Mouse (Mus musculus): ENCODE data around the gene 2310033P09Rik. TPM values are rescaled to one million over a fixed set of nuclear protein-coding genes. Genes with fewer than 3 reads are reported as not detected.

The 2310033P09Rik gene
- total and polyA plus RNA-seq, 2 experiments from 2014 or later = 6.9 to 27.6 TPM

DNA sequence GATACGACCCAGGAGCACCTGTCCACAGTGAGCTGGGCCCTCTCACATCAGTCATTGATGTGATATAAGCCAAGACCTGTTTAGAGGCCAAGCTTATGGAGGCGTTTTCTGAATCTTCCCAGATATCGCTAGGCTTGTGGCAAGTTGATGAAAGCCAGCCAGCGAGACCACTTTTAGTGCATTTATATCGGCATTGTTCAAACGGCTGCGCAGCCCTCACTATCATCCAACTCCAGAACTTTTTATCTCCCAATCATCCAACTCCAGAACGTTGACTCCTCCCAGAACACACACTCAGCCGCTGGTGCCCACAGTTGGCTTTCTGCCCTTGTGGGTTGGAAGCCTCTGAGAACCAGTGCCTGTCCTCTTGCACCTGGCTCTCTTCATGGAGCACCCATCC is 43.7 kb upstream of the 2310033P09Rik start:
- ATAC-seq = no peak
- H3K27ac ChIP-seq (ENCODE audit: low read depth, low read length) = no peak overlapping the region
- no peak for DNase-seq
- no peaks in the 10 kb centered on the region for H3K9me3 ChIP-seq (ENCODE audit: low read length)
- H3K4me1 ChIP-seq (ENCODE audit: insufficient read depth) = peaks cover 16% of the 10 kb centered on the region
- peak overlapping the region; percentile 64; the same call in 1 of the 2 replicates for H3K4me2 ChIP-seq (ENCODE audit: low read depth)
- no peaks in the 10 kb centered on the region for H3K36me3 ChIP-seq (ENCODE audit: insufficient read depth)
- no peak overlapping the region for H3K9ac ChIP-seq
- no peaks in the 10 kb centered on the region for H3K27me3 ChIP-seq (ENCODE audit: insufficient read depth, low read length)
- 88% methylated on average over 9 of the region's 9 CpGs for WGBS
- no peak for TF ChIP-seq CTCF (IDR thresholded peaks at IDR 0.05; ENCODE audit: low read depth)
- H3K4me3 ChIP-seq (ENCODE audit: low read depth, low read length) = no peak overlapping the region

DNA sequence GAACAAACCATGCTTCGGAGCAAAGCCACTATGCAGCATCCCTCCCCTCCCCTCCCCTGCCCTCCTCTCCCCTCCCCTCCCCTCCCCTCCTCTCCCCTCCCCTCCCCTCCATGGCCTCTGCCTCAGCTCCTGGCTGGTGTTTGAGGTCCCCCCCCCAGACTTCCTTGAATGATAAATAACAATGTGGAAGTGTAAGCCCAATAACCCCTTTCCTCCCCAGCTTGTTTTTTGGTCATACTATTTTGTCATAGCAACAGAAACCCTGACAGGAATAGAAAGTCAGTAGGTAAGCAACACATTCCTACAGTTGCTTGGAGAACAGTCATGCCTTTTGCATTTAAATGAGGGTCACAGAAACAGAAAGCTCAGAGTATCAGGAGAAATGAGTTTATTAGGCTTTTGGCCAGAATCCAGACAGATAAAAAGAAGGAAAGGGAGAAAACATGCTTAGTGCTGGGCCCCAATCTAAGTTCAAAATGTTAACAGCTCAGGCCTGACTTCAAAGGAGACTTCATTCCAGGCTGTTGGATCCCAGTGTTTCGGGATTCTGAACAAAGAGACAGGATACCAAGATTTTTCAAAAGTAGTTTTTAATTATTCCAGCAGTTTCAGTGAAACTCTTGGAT is 42.4 kb upstream of the 2310033P09Rik start:
- no peak for DNase-seq
- H3K27ac ChIP-seq (ENCODE audit: low read depth, low read length) = no peak overlapping the region
- TF ChIP-seq CTCF (IDR thresholded peaks at IDR 0.05; ENCODE audit: low read depth) = no peak
- H3K9me3 ChIP-seq (ENCODE audit: low read length) = no peaks in the 10 kb centered on the region
- H3K4me1 ChIP-seq (ENCODE audit: insufficient read depth) = peaks cover 16% of the 10 kb centered on the region
- no peak overlapping the region for H3K9ac ChIP-seq
- ATAC-seq = no peak
- H3K27me3 ChIP-seq (ENCODE audit: insufficient read depth, low read length) = no peaks in the 10 kb centered on the region
- no peak overlapping the region for H3K4me3 ChIP-seq (ENCODE audit: low read depth, low read length)
- 39% methylated on average over 2 of the region's 2 CpGs for WGBS
- no peaks in the 10 kb centered on the region for H3K36me3 ChIP-seq (ENCODE audit: insufficient read depth)
- no peak overlapping the region for H3K4me2 ChIP-seq (ENCODE audit: low read depth)

DNA sequence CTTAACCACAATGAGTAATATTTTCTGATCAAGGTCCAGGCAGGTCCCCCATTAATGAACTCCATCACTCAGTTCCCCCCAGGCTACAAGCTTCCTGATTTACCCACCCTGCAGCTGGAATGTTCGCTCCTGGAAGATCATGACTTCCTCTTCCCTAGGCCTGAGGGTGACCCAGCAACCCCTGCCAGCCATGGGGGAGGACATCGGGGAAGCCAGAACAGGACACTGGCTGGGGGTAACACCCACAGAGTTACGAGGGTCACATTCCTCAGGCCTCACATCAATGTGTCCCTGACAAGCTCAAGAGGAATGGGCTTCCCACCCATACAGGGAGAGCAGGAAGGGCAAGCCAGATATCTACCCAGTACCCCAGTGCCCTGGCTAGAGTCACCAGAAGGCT is 38.3 kb upstream of the 2310033P09Rik start:
- DNase-seq = no peak
- H3K4me1 ChIP-seq (ENCODE audit: insufficient read depth) = no peaks in the 10 kb centered on the region
- H3K27ac ChIP-seq (ENCODE audit: low read depth, low read length) = no peak overlapping the region
- 79% methylated on average over 3 of the region's 3 CpGs for whole genome bisulfite sequencing
- H3K9me3 ChIP-seq (ENCODE audit: low read length) = no peaks in the 10 kb centered on the region
- no peak overlapping the region for H3K9ac ChIP-seq
- no peak for ATAC-seq
- H3K4me3 ChIP-seq (ENCODE audit: low read depth, low read length) = no peak overlapping the region
- no peak overlapping the region for H3K4me2 ChIP-seq (ENCODE audit: low read depth)
- no peak for TF ChIP-seq CTCF (IDR thresholded peaks at IDR 0.05; ENCODE audit: low read depth)
- no peaks in the 10 kb centered on the region for H3K36me3 ChIP-seq (ENCODE audit: insufficient read depth)
- H3K27me3 ChIP-seq (ENCODE audit: insufficient read depth, low read length) = peaks cover 7% of the 10 kb centered on the region

DNA sequence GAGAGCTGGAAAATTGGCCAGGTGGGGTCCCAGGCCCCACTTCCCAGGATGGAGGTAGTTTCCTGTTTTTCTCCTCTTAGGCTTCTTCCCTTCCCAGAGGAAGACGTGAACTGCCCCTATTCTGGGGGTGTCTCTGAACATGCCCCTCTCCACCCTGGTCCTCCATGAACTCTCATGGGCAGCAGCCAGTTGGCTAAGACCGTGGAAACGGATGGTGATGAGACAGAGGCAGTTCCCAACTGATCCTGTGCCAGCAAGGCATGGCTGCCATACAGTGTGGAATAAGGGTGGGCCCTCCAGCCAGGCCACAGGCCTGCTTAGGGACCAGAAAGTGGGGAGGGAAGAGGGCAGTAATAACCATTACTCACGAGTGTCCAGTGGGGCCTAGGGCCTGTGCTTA is 37.6 kb upstream of the 2310033P09Rik start:
- DNase-seq (no peak), ATAC-seq (no peak)
- no peak overlapping the region for H3K4me2 ChIP-seq (ENCODE audit: low read depth)
- H3K36me3 ChIP-seq (ENCODE audit: insufficient read depth) = no peaks in the 10 kb centered on the region
- no peaks in the 10 kb centered on the region for H3K4me1 ChIP-seq (ENCODE audit: insufficient read depth)
- TF ChIP-seq CTCF (IDR thresholded peaks at IDR 0.05; ENCODE audit: low read depth) = no peak
- H3K9ac ChIP-seq = no peak overlapping the region
- H3K27ac ChIP-seq (ENCODE audit: low read depth, low read length) = no peak overlapping the region
- 69% methylated on average over 4 of the region's 4 CpGs for WGBS
- no peaks in the 10 kb centered on the region for H3K9me3 ChIP-seq (ENCODE audit: low read length)
- no peak overlapping the region for H3K4me3 ChIP-seq (ENCODE audit: low read depth, low read length)
- H3K27me3 ChIP-seq (ENCODE audit: insufficient read depth, low read length) = peaks cover 15% of the 10 kb centered on the region

DNA sequence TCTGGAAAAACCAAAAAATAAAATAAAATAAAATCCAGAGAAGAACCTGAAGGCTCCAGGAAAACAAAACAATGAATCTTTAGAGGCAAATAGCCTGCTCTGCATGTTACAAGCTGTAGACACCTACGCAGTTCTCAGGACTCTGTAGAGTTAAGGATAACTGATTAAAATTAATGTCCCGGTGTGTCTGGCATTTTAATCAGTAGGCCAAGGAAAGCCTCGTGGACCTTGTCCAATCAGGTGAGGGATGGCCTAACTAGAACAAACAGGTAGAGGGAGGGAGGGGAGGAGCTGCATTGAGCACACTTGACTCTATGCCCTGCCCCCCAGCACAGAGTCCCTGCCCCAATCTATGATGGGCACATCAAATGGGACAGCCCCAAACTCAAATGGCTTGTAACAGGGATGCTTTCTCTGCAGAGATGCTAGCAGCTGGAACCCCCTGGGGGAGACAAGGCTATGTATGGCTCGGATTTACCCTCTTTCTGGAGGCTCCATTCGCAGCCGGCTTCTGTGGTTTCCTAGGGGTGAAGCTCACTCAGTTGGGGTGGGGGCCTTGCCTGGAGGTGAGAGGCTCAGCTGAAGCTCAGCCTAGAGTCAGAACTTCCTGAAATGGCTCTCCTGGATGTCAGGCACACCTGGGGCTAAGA is 33.8 kb upstream of the 2310033P09Rik start:
- Histone ChIP-seq H3K4me2 (ENCODE audit: low read depth) (no peak overlapping the region), H3K9ac (no peak overlapping the region), H3K27ac (ENCODE audit: low read depth, low read length) (no peak overlapping the region), H3K4me1 (ENCODE audit: insufficient read depth) (no peaks in the 10 kb centered on the region), H3K36me3 (ENCODE audit: insufficient read depth) (no peaks in the 10 kb centered on the region), H3K27me3 (ENCODE audit: insufficient read depth, low read length) (peaks cover 45% of the 10 kb centered on the region), H3K4me3 (ENCODE audit: low read depth, low read length) (no peak overlapping the region), H3K9me3 (ENCODE audit: low read length) (no peaks in the 10 kb centered on the region)
- WGBS = 63% methylated on average over 6 of the region's 6 CpGs
- no peak for DNase-seq
- ATAC-seq = no peak
- TF ChIP-seq CTCF (IDR thresholded peaks at IDR 0.05; ENCODE audit: low read depth) = no peak

DNA sequence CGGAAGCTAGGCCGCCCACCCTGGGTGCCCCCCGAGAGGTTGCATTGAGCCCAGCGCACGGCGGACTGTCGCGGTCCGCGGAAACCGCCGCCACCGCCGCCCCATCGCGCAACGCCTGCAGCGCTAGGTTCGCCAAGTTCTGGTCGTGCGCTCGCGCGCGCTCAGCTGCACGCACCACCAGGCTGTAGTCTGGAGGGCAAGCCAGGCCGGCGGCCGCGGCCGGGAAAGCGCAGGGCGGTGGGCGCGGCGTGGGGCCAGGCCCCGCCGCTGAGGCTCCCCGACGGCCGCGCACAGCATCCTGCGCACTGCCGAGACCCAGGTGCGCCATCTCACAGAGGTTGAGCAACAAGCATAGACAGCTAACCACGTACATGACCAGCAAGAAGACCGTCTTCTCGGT is 31.6 kb upstream of the 2310033P09Rik start:
- H3K27ac ChIP-seq (ENCODE audit: low read depth, low read length) = no peak overlapping the region
- H3K36me3 ChIP-seq (ENCODE audit: insufficient read depth) = no peaks in the 10 kb centered on the region
- WGBS = 5% methylated on average over 48 of the region's 48 CpGs
- no peaks in the 10 kb centered on the region for H3K9me3 ChIP-seq (ENCODE audit: low read length)
- H3K9ac ChIP-seq = no peak overlapping the region
- no peak for ATAC-seq
- peaks cover 45% of the 10 kb centered on the region for H3K27me3 ChIP-seq (ENCODE audit: insufficient read depth, low read length)
- TF ChIP-seq CTCF (IDR thresholded peaks at IDR 0.05; ENCODE audit: low read depth) = no peak
- H3K4me2 ChIP-seq (ENCODE audit: low read depth) = 0 out of 2 replicates have a peak overlapping the region, but pooled peaks have one; percentile 13
- no peak overlapping the region for H3K4me3 ChIP-seq (ENCODE audit: low read depth, low read length)
- DNase-seq = no peak
- H3K4me1 ChIP-seq (ENCODE audit: insufficient read depth) = no peaks in the 10 kb centered on the region

DNA sequence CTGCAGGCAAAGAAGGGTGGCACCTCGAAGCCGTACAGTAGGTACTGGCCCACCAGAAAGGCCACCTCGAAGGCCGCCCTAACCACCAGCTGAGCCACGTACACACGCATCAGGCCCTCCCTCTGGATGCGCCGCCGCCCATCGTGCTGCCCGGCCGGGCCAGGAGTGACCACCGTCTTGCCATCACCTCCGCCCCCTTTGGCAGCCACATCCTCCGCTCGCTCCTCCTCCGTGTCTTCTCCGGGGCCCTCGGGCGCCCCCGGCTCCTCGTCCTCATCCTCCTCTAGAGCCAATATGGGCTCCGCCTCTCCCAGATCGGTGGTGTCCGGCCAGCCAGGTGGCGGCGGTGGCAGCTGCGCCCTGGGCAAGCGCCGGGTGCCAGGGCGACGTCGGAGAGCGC is 31.2 kb upstream of the 2310033P09Rik start:
- DNase-seq = no peak
- Histone ChIP-seq H3K36me3 (ENCODE audit: insufficient read depth) (no peaks in the 10 kb centered on the region), H3K4me2 (ENCODE audit: low read depth) (no peak overlapping the region), H3K9me3 (ENCODE audit: low read length) (no peaks in the 10 kb centered on the region), H3K27me3 (ENCODE audit: insufficient read depth, low read length) (peaks cover 45% of the 10 kb centered on the region), H3K4me1 (ENCODE audit: insufficient read depth) (no peaks in the 10 kb centered on the region), H3K4me3 (ENCODE audit: low read depth, low read length) (no peak overlapping the region), H3K9ac (no peak overlapping the region), H3K27ac (ENCODE audit: low read depth, low read length) (no peak overlapping the region)
- no peak for TF ChIP-seq CTCF (IDR thresholded peaks at IDR 0.05; ENCODE audit: low read depth)
- 12% methylated on average over 33 of the region's 34 CpGs for WGBS
- no peak for ATAC-seq
